Mouse (Mus musculus) neutrophil, adult 5-6 weeks (primary cell): ENCODE measurements around the gene Vmp1. TPM values are rescaled to one million over a fixed set of nuclear protein-coding genes. Genes with fewer than 3 reads are reported as not detected.

Experiments
- ATAC-seq: fragments of 151-379, 151-347 bp; 2 replicates; pipeline ENCODE4 v1.8.0; 2017; ENCODE audit warnings: mild to moderate bottlenecking, moderate TSS enrichment; ENCODE audit not compliant: insufficient number of reproducible peaks, poor library complexity, low FRiP score, severe bottlenecking; ENCODE audit errors: extremely low read depth
- total RNA-seq: library from RNA; stranded (forward); fragments of 200-1000 nt; gene quantifications from 2 replicates; pipeline ENCODE4 v1.2.3, GENCODE M21; 2017

The Vmp1 gene
- total RNA-seq, 1 experiment from 2014 or later = 221 TPM

DNA sequence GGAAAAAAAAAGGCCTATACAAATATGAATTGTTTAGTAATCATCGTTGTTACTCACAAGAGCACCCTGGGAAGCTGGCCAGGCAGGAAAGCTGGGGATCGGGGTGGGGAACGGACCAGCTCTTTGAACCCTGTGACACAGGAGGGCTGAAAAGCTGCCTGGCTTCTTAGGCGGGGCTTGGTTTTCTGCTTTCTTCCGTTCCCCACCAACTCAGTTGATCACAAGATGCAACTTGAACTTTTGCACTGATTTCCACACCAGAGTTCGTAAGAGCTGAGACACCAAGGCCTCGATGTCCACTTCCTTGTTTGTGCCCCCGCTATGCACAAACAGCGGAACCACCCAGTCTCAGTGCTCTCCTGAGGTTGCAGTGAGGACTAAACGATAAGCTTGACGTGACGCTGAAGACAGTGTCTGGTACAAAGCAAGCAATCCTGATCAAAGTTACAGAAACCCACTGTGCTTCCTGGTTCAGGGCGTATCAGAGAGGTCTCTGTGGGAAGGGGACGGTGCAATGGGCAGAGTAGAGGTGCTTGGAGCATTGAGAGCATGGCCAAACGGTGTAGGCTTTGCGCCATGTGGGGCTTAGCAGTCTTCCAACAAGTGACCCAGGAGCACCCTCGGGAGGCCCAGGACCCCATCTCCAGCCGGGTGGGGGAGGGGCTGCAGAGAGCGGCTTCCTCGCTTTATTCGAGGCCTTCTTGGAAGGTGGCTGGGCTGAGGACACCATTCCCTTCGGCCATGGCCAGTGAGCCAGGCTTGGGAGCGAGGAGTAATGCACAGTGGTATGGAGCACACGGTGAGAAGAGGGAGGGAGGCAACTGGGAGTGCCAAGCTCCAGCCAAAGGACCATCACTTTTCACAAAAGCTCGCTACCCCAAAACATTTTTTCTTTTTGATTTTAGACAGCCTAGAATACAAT, 104.6 kb downstream of the Vmp1 start:
- ATAC-seq = peak; percentile 56

DNA sequence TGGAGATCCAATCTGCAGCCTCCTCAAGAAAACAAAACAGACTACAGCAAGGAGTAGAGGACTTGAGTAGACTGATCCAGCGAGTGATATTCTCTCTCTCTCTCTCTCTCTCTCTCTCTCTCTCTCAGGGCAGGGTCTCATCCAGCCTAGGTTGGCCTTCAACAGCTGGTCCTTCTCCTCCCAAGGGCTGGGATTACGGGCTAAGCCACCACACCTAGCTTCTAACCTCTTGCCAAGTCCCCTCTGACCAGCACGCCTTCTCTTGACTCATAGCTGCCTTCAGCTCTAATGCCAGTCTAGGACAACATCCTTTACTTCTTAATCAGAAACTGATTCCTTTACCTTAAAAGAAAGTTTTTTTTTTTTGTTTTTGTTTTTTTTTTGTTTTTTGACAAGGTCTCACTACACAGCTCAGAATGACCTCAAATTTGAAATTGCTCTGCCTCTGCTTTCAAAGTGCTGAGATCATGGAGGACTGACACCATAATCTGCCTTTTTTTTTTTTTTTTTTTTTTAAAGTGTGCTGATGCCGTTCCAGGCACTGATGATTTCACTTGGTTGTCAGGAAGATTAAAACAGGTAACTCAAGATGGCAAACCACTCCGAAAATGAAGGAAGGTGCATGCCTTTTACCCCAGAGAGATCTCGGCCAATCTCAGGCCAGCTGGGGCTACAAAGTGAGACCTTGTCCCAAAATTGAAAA, 105.4 kb downstream of the Vmp1 start:
- ATAC-seq = no peak

DNA sequence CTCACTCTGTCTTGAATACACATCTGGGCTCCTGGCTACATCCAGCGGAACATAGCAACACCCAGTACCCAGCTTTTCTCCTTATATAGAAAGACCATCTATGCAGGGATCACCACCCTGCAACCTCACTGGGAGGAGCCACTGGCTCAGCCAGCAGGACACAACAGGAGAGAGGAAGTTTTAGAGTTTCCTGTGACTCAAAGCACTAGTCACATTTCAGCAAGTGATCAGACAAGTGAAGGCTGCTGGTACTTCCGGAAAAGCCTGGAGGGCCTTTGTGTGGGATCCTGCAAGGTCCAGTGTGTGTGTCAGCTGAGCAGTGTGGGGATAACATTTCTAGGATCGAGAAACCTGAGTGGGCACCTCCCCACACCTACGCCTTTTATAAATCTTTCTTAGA, 106.4 kb downstream of the Vmp1 start:
- ATAC-seq = peak; percentile 39

DNA sequence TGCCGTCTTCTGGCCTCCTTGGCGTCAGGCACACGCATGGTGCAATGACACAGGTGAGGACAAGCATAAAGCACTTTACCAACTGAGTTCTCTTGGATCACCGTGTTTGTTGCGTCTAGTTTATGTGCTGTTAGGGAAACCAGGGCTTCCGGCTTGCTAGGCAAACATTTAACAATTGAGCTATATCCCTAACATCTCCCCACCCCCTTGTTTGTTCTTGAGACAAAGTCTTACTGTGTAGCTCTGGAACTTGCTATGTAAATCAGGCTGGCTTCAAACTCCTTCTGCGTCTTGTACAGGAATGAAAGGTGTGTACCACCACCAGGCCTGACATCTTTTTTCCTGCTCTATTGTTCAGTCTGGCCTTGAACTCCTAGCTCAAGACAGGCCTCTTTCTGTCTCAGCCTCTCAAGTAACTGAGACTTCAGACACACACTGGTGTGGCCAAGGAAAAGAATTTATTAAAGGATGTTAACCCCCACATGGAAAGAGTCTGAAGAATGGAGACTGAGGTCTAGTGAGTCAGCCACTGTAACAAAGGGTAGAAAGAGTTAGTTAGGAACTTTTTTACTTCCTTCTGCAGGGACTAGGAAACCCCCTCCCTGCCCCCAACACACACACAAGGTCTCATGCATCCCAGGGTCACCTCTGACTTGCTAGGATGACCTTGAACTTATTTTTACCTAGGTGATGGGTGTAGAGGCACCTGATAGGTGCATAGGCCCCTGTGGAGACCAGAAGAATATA, 107.8 kb downstream of the Vmp1 start:
- ATAC-seq = no peak

DNA sequence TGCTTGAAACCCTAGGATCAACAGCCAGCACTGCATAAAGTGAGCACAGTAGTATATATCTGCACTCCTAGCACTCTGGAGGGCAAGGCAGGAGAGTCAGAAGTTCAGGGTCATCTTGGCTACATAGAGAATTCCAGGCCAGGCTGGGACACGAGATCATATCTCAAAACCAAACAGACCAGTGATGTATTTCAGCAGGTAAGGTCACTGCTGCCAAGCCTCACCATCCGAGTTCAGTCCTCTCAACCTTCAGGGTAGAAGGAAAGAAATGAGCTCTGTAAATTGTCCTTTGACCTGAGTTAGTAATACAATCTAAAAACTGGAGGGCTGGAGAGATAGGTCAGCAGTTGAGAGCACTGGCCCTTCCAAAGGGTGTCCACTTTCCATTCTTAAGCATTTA, 109.2 kb downstream of the Vmp1 start:
- ATAC-seq = no peak

DNA sequence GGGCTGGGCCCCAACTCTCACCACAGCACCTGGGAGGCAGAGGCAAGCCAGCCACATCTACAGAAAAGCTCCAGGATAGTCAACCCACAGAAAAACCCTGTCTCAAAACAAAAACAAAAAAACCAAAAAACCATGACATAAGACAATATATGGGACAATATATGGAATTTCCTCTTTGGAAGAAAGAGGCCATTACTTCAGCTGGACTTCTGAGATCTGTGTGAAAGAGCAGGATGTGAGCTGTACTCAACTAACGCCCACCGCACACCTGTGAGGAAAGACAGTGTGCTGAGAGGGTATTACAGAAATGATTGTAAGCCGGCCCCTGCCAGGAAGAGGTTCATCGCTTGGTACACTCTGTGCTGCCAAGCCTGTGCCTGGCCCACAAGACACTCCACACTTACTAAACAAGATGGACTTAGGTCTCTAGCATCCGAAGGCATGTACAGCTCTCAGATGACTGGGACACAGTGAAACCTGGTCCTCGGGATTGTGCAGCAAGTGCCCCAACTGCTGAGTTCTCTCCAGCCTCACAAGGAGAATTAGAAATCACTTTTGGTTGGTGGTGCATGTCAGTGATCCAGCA, 109.9 kb downstream of the Vmp1 start:
- ATAC-seq = no peak

DNA sequence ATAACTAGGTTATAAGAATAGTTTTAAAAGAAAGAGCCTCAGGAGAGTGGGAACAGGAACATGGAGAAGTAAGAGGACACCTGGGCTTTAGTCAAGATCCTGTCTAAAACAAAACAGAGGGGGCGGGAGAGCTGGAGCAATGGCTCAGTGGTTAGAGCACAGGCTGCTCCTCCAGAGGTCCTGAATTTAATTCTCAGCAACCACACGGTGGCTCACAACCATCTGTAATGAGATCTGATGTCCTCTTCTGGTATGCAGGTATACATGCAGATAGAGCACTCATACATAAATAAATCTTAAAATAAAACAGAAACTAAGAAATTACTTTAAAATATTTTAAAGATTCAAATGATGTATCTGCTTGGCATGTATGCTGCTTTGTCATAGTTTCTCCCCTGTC, 111.0 kb downstream of the Vmp1 start:
- ATAC-seq = no peak

DNA sequence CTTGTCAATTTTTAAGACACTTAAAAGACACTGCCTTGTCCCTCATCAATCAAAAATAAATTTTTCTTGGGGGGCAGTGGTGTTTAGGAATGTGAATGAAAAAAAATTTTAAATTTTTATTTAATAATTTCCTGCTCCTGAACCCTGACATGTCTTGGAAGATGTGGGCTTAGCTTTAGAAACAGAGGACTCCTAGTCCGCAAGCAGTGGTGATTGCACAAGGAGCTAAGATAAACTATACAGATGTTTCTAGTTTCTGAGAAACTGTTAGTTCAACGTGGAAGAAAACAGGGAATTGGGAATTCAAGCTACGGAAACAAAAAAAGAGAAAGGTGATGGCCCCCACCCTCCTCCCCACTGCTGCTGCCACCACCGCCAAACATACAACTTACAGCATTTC, 111.8 kb downstream of the Vmp1 start:
- no peak for ATAC-seq

DNA sequence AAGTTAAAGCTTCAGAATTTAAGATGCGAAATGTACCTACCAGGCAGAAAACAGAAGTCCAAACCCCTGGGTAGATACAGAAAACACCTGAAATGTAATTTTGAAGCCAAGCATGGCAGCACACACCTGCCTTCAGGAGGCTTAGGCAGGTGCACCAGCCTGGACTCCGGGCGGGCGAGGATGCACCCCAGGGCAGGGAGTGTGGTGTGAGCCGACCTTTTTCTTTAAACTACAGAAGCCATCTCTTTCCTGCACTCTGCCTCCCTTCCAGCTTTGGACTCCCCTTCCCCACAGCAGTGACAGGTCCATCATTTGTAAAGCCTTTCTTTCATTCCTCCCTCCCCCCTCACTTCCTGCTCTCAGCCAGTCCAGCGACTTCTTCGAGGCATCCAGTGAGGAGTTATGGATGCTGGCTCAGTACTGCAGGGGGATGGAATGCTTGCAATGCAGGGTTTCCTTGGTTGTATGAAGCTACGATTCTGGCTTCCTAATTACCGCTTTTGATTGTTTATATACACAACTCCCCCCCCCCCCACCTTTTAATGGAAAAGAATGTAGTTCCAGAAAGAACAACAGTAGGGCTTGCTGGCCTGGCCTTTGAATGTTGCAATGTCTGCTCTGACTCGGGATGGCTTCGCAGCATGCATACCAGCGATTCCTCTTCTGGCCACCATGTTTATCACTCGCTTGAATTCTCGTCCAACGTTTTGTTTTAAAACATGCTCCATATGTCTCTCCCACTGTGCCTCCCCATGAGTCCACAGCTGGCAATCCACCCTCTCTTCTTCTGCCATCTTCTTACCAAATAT, 112.4 kb downstream of the Vmp1 start:
- no peak for ATAC-seq

DNA sequence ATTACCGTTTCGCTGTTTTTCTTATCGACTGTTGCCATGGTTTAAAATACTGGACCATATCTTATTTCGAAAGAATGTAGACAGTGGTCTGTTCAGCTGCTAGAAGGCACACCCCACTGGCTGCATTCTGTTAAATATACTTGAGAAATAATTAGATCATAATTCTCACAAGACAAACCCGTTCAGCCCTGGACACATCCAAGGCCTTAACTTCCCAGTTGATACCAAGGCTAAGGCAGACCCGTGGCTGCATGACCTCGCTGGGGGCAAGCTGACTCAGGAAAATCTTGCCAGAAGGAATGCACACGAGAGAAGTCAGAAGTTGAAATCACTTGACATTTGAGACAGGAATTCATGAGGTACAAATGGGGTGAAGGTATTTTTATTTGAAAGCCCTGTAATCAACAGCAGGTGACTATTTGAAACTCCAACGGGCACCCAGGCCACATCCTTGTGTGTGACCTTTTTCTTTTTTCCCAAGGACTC, 113.3 kb downstream of the Vmp1 start:
- no peak for ATAC-seq

DNA sequence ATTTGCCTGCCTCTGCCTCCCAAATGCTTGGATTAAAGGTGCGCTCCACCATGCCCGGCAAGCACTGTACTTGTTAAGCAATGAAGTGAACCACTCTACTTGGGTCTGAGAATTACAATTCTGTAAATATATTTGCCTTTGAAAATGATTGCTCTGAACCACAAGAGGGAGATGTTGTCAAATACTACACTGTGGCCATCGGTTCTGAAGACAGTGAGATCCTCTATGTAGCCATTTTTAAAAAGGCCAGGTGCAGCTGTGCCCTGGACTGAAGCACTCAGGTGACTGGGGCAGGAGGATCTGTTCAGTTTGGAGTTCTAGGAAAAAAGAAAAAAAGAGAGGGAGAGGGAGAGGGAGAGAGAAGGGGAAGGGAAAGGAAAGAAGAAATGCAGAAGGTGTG, 115.2 kb downstream of the Vmp1 start:
- peak; percentile 92 for ATAC-seq

DNA sequence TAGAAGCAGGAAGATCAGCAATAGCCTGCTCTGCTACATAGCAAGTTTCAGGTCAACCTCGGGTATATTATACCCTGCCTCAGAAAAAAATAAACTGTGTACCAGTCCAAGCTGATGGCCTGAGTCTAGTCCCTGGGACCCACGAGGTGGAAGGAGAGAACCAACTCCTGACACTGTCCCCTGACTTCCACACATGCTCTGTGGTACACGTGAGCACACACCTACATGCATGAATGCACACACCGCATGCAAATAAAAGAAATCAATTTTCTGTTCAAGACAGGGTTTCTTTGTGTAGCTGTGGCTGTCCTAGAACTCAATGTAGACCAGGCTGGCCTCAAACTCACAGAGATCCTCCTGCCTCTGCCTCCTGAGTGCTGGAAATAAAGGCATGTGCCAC, 125.4 kb downstream of the Vmp1 start:
- no peak for ATAC-seq

DNA sequence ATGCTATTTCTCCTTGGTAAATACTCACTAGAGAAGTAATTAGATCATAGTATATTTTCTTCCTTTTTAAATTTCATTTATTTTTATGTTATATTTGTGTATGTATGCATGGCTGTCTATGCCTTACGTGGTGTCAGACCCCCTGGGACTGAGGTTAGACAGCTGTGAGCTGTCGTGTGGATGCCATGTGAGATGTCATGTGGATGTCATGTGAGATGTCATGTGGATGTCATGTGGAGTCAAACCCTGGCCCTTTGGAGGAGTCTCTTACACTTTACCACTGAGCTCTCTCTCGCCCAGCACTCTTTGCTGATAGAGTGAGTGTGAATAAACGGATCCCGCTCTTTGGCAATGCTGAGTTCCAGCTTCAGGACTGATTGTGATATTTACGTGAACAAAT, 130.1 kb downstream of the Vmp1 start:
- no peak for ATAC-seq

DNA sequence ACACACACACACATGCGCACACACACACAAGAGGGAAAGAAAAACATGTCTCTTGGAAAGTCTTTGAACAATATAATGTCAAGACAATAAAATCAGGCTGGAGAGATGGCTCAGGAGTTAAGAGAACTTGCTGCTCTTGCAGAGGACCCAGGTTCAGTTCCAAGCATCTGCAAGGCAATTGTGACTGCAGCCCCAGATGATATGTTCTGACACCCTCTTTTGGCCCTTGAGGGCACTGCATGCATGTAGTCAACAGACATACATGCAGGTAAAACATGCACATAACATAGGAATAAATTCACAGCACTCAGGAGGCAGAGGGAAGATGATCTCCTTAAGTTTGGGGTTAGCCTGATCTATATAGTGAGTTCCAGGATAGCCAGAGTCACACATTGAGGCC, 136.2 kb downstream of the Vmp1 start:
- ATAC-seq = no peak

DNA sequence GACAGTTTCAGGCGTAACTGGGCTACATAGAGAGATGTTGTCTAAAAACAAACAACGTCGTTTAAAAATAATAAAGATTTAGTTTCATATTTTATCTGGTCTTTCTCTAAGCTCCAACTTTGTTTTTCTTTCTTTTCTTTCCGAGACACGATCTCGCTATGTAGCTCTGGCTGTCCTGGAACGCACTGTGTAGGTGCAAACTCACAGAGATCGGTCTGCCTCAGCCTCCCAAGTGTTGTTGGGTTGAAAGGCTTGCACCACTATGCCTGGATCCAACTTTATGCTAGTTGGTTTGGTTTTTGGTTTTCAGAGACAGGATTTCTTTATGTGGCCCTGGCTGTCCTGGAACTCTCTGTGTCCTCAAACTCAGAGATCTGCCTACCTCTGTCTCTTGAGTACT, 138.1 kb downstream of the Vmp1 start:
- ATAC-seq = no peak

DNA sequence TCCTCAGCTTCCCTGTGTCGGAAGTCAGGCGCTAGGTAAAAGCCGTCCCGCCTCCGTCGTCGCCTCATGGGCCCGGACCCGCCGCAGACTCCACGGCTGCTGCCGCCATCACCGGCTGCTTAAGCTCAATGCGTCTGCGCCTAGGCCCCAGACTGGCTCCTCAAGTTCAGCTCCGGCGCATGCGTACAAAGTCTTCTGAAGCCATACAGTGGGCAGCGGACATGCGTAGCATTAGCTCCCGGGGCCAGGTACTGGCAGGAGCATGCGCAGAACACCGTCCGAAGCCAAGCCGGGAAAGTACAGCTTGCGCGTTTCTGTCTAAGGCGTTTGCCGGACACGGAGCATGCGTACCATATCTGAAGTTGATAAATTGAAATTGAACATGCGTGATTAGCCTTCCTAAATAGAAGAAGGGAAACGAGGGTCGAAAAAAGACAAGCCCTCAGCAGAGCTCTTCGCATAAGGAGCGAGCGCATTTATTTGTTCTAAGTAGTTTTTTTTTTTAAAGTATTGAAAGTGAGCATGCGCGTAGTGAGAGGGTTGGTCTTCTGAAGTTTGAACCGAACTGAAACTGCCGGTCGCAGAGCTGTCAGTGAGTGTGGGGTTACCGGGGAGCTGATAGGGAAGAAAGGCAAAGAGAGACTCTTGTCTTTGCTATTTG, 138.9 kb downstream of the Vmp1 start, which contains the start of the genes Rps6kb1 and Tubd1:
Rps6kb1 (minus strand) TSS at position 167 of the 661 bp plus-strand sequence.
Tubd1 (plus strand) TSS at position 353 of the 661 bp plus-strand sequence.
- peak; percentile 96 for ATAC-seq

DNA sequence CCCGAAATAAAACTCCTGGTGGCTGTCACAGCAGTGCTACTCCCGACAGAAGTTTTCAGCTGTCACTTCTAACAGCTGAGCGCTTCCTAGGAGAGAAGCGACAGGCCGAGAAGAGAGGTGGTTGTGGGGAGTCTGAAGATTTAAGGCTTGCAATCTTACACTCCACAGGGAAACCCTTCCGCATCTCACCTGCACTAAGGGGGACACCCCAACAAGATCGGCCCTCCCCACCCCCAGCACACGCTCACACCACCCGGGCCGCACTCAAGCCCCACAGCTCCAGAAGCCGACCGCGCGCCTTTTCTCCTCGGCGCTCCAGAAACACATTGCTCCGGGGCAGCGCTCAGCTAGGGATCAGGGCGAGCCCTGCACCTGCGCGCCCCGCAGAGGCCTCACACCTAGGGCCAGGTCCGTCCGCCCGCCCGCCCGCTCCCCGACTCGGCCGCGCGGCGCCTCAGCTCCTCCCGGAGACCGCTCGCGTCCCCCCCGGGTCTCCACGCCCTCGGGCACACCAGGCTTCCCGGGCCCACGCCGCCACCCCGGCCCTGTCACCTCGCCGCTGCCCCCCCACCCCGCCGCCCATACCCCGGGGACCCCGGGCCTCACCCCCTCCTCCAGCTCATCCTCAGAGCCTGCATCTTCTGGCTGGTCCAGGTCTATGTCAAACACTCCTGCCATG, 139.5 kb downstream of the Vmp1 start:
- ATAC-seq = no peak
